Mouse (Mus musculus): ENCODE data around the gene Tdrkh.

Gene Tdrkh

GRCm38 (mm10) chr3:94413031-94413679 lies at the start of gene Tdrkh:
TSS of gene Tdrkh (plus strand) at chr3:94413273.
- DNase-seq (ENCODE audit: low spot score in 2 of 2): peak; percentile 86 to 89

GRCm38 (mm10) chr3:94363291-94364153 lies 49.6 kb upstream of the Tdrkh start:
- peak; percentile 16 to 61 for DNase-seq (ENCODE audit: low spot score in 2 of 2)

GRCm38 (mm10) chr3:94364154-94364526 lies 48.9 kb upstream of the Tdrkh start:
- DNase-seq (ENCODE audit: low spot score in 2 of 2): no peak

- DNase-seq (ENCODE audit: low spot score in 2 of 2): peak; percentile 62 to 65
Observed at GRCm38 (mm10) chr3:94366761-94367160, 46.3 kb upstream of the Tdrkh start.

- no peak for DNase-seq (ENCODE audit: low spot score in 2 of 2)
Observed at GRCm38 (mm10) chr3:94367511-94367910, 45.6 kb upstream of the Tdrkh start.

GRCm38 (mm10) chr3:94368631-94369030 lies 44.4 kb upstream of the Tdrkh start:
- DNase-seq (ENCODE audit: low spot score in 2 of 2): no peak

GRCm38 (mm10) chr3:94369709-94370108 lies 43.4 kb upstream of the Tdrkh start:
- DNase-seq (ENCODE audit: low spot score in 2 of 2): no peak

- peak; percentile 71 to 85 for DNase-seq (ENCODE audit: low spot score in 2 of 2)
Observed at GRCm38 (mm10) chr3:94371637-94372036, 41.4 kb upstream of the Tdrkh start.

- DNase-seq (ENCODE audit: low spot score in 2 of 2): no peak
Observed at GRCm38 (mm10) chr3:94372038-94372437, 41.0 kb upstream of the Tdrkh start.

- DNase-seq (ENCODE audit: low spot score in 2 of 2): peak; percentile 47
Observed at GRCm38 (mm10) chr3:94372641-94373040, 40.4 kb upstream of the Tdrkh start, which contains the start of gene Rorc. TSS of gene Rorc (plus strand) at chr3:94372794.

GRCm38 (mm10) chr3:94373090-94373489 lies 40.0 kb upstream of the Tdrkh start:
- no peak for DNase-seq (ENCODE audit: low spot score in 2 of 2)

GRCm38 (mm10) chr3:94373597-94374011 lies 39.5 kb upstream of the Tdrkh start:
- DNase-seq (ENCODE audit: low spot score in 2 of 2): peak in 1 of 2 experiments; percentile 26

- no peak for DNase-seq (ENCODE audit: low spot score in 2 of 2)
Observed at GRCm38 (mm10) chr3:94374636-94375035, 38.4 kb upstream of the Tdrkh start.

- no peak for DNase-seq (ENCODE audit: low spot score in 2 of 2)
Observed at GRCm38 (mm10) chr3:94375146-94375545, 37.9 kb upstream of the Tdrkh start.

- DNase-seq (ENCODE audit: low spot score in 2 of 2): no peak
Observed at GRCm38 (mm10) chr3:94375861-94376260, 37.2 kb upstream of the Tdrkh start.

- DNase-seq (ENCODE audit: low spot score in 2 of 2): no peak
Observed at GRCm38 (mm10) chr3:94377028-94377923, 35.8 kb upstream of the Tdrkh start.

GRCm38 (mm10) chr3:94379831-94380510 lies 33.1 kb upstream of the Tdrkh start:
- no peak for DNase-seq (ENCODE audit: low spot score in 2 of 2)

- DNase-seq (ENCODE audit: low spot score in 2 of 2): no peak
Observed at GRCm38 (mm10) chr3:94382308-94382707, 30.8 kb upstream of the Tdrkh start.

GRCm38 (mm10) chr3:94383476-94383875 lies 29.6 kb upstream of the Tdrkh start:
- DNase-seq (ENCODE audit: low spot score in 2 of 2): no peak

GRCm38 (mm10) chr3:94386671-94387070 lies 26.4 kb upstream of the Tdrkh start:
- no peak for DNase-seq (ENCODE audit: low spot score in 2 of 2)

GRCm38 (mm10) chr3:94387391-94387790 lies 25.7 kb upstream of the Tdrkh start:
- DNase-seq (ENCODE audit: low spot score in 2 of 2): no peak
